Mouse (Mus musculus): ENCODE results near the gene Cdh13. TPM values are rescaled to one million over a fixed set of nuclear protein-coding genes. Genes with fewer than 3 reads are reported as not detected.
A peak's percentile ranks its signal among the peaks of the same experiment; 100 is the strongest.

Gene Cdh13
- polyA plus RNA-seq, 1 experiment from 2014 or later, result 67.7 TPM

- no peak overlapping the region for H3K4me2 ChIP-seq (ENCODE audit: low read depth, low read length)
- peak overlapping the region; percentile 40; the same call in 1 of the 2 replicates for H3K27ac ChIP-seq (ENCODE audit: low read length)
- 34% methylated on average over 3 of the region's 3 CpGs for WGBS
- no peaks in the 10 kb centered on the region for H3K9me3 ChIP-seq (replicated peaks; ENCODE audit: control insufficient read depth, low read length)
- no peaks in the 10 kb centered on the region for H3K27me3 ChIP-seq (ENCODE audit: control insufficient read depth, insufficient read depth, low read length)
- no peaks in the 10 kb centered on the region for H3K36me3 ChIP-seq (ENCODE audit: control insufficient read depth, insufficient read depth)
- no peak overlapping the region for H3K4me3 ChIP-seq (ENCODE audit: low read length)
- ATAC-seq (replicated peaks; ENCODE audit: extremely low read depth, insufficient read depth, low FRiP score), result peak; percentile 40; the same call in 1 of the 2 replicates
- no peak overlapping the region for H3K9ac ChIP-seq (ENCODE audit: low read length)
- peaks cover 12% of the 10 kb centered on the region for H3K4me1 ChIP-seq (ENCODE audit: control insufficient read depth, insufficient read depth, low read length)
Measured at GRCm38 (mm10) chr8:118437874-118438273, 154.3 kb downstream of the Cdh13 start.

- no peak for ATAC-seq (replicated peaks; ENCODE audit: extremely low read depth, insufficient read depth, low FRiP score)
- WGBS, result 46% methylated on average over 5 of the region's 5 CpGs
- no peaks in the 10 kb centered on the region for H3K9me3 ChIP-seq (replicated peaks; ENCODE audit: control insufficient read depth, low read length)
Measured at GRCm38 (mm10) chr8:118439857-118440256, 156.3 kb downstream of the Cdh13 start.

GRCm38 (mm10) chr8:118443361-118443760, 159.8 kb downstream of the Cdh13 start:
- Histone ChIP-seq H3K36me3 (ENCODE audit: control insufficient read depth, insufficient read depth) (no peaks in the 10 kb centered on the region), H3K4me2 (ENCODE audit: low read depth, low read length) (no peak overlapping the region), H3K4me1 (ENCODE audit: control insufficient read depth, insufficient read depth, low read length) (peaks cover 11% of the 10 kb centered on the region), H3K4me3 (ENCODE audit: low read length) (no peak overlapping the region), H3K9me3 (replicated peaks; ENCODE audit: control insufficient read depth, low read length) (no peaks in the 10 kb centered on the region), H3K27me3 (ENCODE audit: control insufficient read depth, insufficient read depth, low read length) (no peaks in the 10 kb centered on the region), H3K9ac (ENCODE audit: low read length) (no peak overlapping the region), H3K27ac (ENCODE audit: low read length) (no peak overlapping the region)
- ATAC-seq (replicated peaks; ENCODE audit: extremely low read depth, insufficient read depth, low FRiP score), result no peak
- WGBS, result 49% methylated on average over 3 of the region's 3 CpGs

More at GRCm38 (mm10) chr8:118439857-118440256, 156.3 kb downstream of the Cdh13 start:
- Histone ChIP-seq H3K36me3 (ENCODE audit: control insufficient read depth, insufficient read depth) (no peaks in the 10 kb centered on the region), H3K4me1 (ENCODE audit: control insufficient read depth, insufficient read depth, low read length) (peaks cover 12% of the 10 kb centered on the region), H3K27me3 (ENCODE audit: control insufficient read depth, insufficient read depth, low read length) (no peaks in the 10 kb centered on the region), H3K27ac (ENCODE audit: low read length) (no peak overlapping the region), H3K9ac (ENCODE audit: low read length) (no peak overlapping the region), H3K4me3 (ENCODE audit: low read length) (no peak overlapping the region), H3K4me2 (ENCODE audit: low read depth, low read length) (no peak overlapping the region)

- 70% methylated on average over 8 of the region's 8 CpGs for WGBS
- Histone ChIP-seq H3K4me2 (ENCODE audit: low read depth, low read length) (no peak overlapping the region), H3K4me1 (ENCODE audit: control insufficient read depth, insufficient read depth, low read length) (peaks cover 11% of the 10 kb centered on the region), H3K27me3 (ENCODE audit: control insufficient read depth, insufficient read depth, low read length) (no peaks in the 10 kb centered on the region), H3K4me3 (ENCODE audit: low read length) (no peak overlapping the region), H3K9me3 (replicated peaks; ENCODE audit: control insufficient read depth, low read length) (no peaks in the 10 kb centered on the region), H3K9ac (ENCODE audit: low read length) (no peak overlapping the region), H3K27ac (ENCODE audit: low read length) (no peak overlapping the region), H3K36me3 (ENCODE audit: control insufficient read depth, insufficient read depth) (no peaks in the 10 kb centered on the region)
- no peak for ATAC-seq (replicated peaks; ENCODE audit: extremely low read depth, insufficient read depth, low FRiP score)
Measured at GRCm38 (mm10) chr8:118444651-118445207, 161.2 kb downstream of the Cdh13 start.

- 71% methylated on average over 9 of the region's 9 CpGs for WGBS
- no peak overlapping the region for H3K9ac ChIP-seq (ENCODE audit: low read length)
- ATAC-seq (replicated peaks; ENCODE audit: extremely low read depth, insufficient read depth, low FRiP score), result no peak
Measured at GRCm38 (mm10) chr8:118446516-118446915, 163.0 kb downstream of the Cdh13 start.

GRCm38 (mm10) chr8:118448011-118448410, 164.5 kb downstream of the Cdh13 start:
- no peak overlapping the region for H3K9ac ChIP-seq (ENCODE audit: low read length)
- H3K4me1 ChIP-seq (ENCODE audit: control insufficient read depth, insufficient read depth, low read length), result peaks cover 8% of the 10 kb centered on the region
- no peak overlapping the region for H3K4me2 ChIP-seq (ENCODE audit: low read depth, low read length)
- 94% methylated on average over 6 of the region's 6 CpGs for WGBS
- H3K27me3 ChIP-seq (ENCODE audit: control insufficient read depth, insufficient read depth, low read length), result no peaks in the 10 kb centered on the region
- no peak overlapping the region for H3K27ac ChIP-seq (ENCODE audit: low read length)
- H3K36me3 ChIP-seq (ENCODE audit: control insufficient read depth, insufficient read depth), result no peaks in the 10 kb centered on the region
- H3K4me3 ChIP-seq (ENCODE audit: low read length), result no peak overlapping the region
- ATAC-seq (replicated peaks; ENCODE audit: extremely low read depth, insufficient read depth, low FRiP score), result no peak
- H3K9me3 ChIP-seq (replicated peaks; ENCODE audit: control insufficient read depth, low read length), result no peaks in the 10 kb centered on the region

More at GRCm38 (mm10) chr8:118446516-118446915, 163.0 kb downstream of the Cdh13 start:
- Histone ChIP-seq H3K36me3 (ENCODE audit: control insufficient read depth, insufficient read depth) (no peaks in the 10 kb centered on the region), H3K4me3 (ENCODE audit: low read length) (no peak overlapping the region), H3K4me2 (ENCODE audit: low read depth, low read length) (no peak overlapping the region), H3K4me1 (ENCODE audit: control insufficient read depth, insufficient read depth, low read length) (peaks cover 8% of the 10 kb centered on the region), H3K27me3 (ENCODE audit: control insufficient read depth, insufficient read depth, low read length) (no peaks in the 10 kb centered on the region), H3K9me3 (replicated peaks; ENCODE audit: control insufficient read depth, low read length) (no peaks in the 10 kb centered on the region), H3K27ac (ENCODE audit: low read length) (no peak overlapping the region)

- Histone ChIP-seq H3K4me3 (ENCODE audit: low read length) (no peak overlapping the region), H3K36me3 (ENCODE audit: control insufficient read depth, insufficient read depth) (no peaks in the 10 kb centered on the region), H3K27me3 (ENCODE audit: control insufficient read depth, insufficient read depth, low read length) (no peaks in the 10 kb centered on the region), H3K9ac (ENCODE audit: low read length) (no peak overlapping the region), H3K4me2 (ENCODE audit: low read depth, low read length) (no peak overlapping the region), H3K27ac (ENCODE audit: low read length) (no peak overlapping the region), H3K9me3 (replicated peaks; ENCODE audit: control insufficient read depth, low read length) (no peaks in the 10 kb centered on the region), H3K4me1 (ENCODE audit: control insufficient read depth, insufficient read depth, low read length) (no peaks in the 10 kb centered on the region)
- 77% methylated on average over 11 of the region's 11 CpGs for WGBS
- ATAC-seq (replicated peaks; ENCODE audit: extremely low read depth, insufficient read depth, low FRiP score), result no peak
Measured at GRCm38 (mm10) chr8:118452445-118453103, 169.0 kb downstream of the Cdh13 start.

- ATAC-seq (replicated peaks; ENCODE audit: extremely low read depth, insufficient read depth, low FRiP score), result no peak
- Histone ChIP-seq H3K4me1 (ENCODE audit: control insufficient read depth, insufficient read depth, low read length) (no peaks in the 10 kb centered on the region), H3K4me3 (ENCODE audit: low read length) (no peak overlapping the region), H3K4me2 (ENCODE audit: low read depth, low read length) (no peak overlapping the region), H3K36me3 (ENCODE audit: control insufficient read depth, insufficient read depth) (no peaks in the 10 kb centered on the region), H3K9me3 (replicated peaks; ENCODE audit: control insufficient read depth, low read length) (no peaks in the 10 kb centered on the region), H3K9ac (ENCODE audit: low read length) (no peak overlapping the region), H3K27me3 (ENCODE audit: control insufficient read depth, insufficient read depth, low read length) (no peaks in the 10 kb centered on the region), H3K27ac (ENCODE audit: low read length) (no peak overlapping the region)
- 46% methylated on average over 3 of the region's 3 CpGs for WGBS
Measured at GRCm38 (mm10) chr8:118455245-118455644, 171.7 kb downstream of the Cdh13 start.

- H3K27ac ChIP-seq (ENCODE audit: low read length), result no peak overlapping the region
- no peak overlapping the region for H3K4me3 ChIP-seq (ENCODE audit: low read length)
- H3K4me1 ChIP-seq (ENCODE audit: control insufficient read depth, insufficient read depth, low read length), result no peaks in the 10 kb centered on the region
- H3K27me3 ChIP-seq (ENCODE audit: control insufficient read depth, insufficient read depth, low read length), result no peaks in the 10 kb centered on the region
- H3K9me3 ChIP-seq (replicated peaks; ENCODE audit: control insufficient read depth, low read length), result no peaks in the 10 kb centered on the region
- 85% methylated on average over 3 of the region's 3 CpGs for WGBS
- no peak for ATAC-seq (replicated peaks; ENCODE audit: extremely low read depth, insufficient read depth, low FRiP score)
- H3K9ac ChIP-seq (ENCODE audit: low read length), result no peak overlapping the region
- H3K36me3 ChIP-seq (ENCODE audit: control insufficient read depth, insufficient read depth), result no peaks in the 10 kb centered on the region
- no peak overlapping the region for H3K4me2 ChIP-seq (ENCODE audit: low read depth, low read length)
Measured at GRCm38 (mm10) chr8:118465330-118465948, 181.9 kb downstream of the Cdh13 start.
